Mouse (Mus musculus) heart, postnatal 0 days (tissue): ENCODE data around the gene Zic4. TPM values are rescaled to one million over a fixed set of nuclear protein-coding genes. Genes with fewer than 3 reads are reported as not detected.

ENCODE experiments used
- ATAC-seq: fragments of 200-750 bp; cut with Nextera tagmentation; 2 replicates; pipeline ENCODE4 v1.8.0; 2017; ENCODE audit warnings: low read depth, moderate number of reproducible peaks, moderate library complexity; ENCODE audit not compliant: insufficient read depth
- DNase-seq: peaks from one replicate; pipeline ENCODE4 v3.0.0-alpha.2; 2016; ENCODE audit warnings: low spot score
- H3K27ac ChIP-seq: fragments of 300-500 bp; sonication (generic); 2 replicates; pipeline ENCODE4 v1.5.1; 2014; ENCODE audit warnings: low read depth, mild to moderate bottlenecking
- H3K27me3 ChIP-seq: fragments of 300-500 bp; sonication (generic); 2 replicates; pipeline ENCODE4 v1.6.1; 2014; ENCODE audit warnings: low read length, mixed read lengths; ENCODE audit not compliant: control insufficient read depth, insufficient read depth
- H3K36me3 ChIP-seq: fragments of 300-500 bp; sonication (generic); replicated peaks from 2 replicates; pipeline ENCODE4 v1.6.1; 2014; ENCODE audit warnings: low read length, mixed read lengths; ENCODE audit not compliant: control insufficient read depth, insufficient read depth
- H3K4me1 ChIP-seq: fragments of 300-500 bp; sonication (generic); 2 replicates; pipeline ENCODE4 v1.6.1; 2014; ENCODE audit warnings: antibody characterized with exemption; ENCODE audit not compliant: control insufficient read depth, insufficient read depth
- H3K4me2 ChIP-seq: fragments of 300-500 bp; sonication (generic); 2 replicates; pipeline ENCODE4 v1.6.1; 2014; ENCODE audit warnings: low read depth, mild to moderate bottlenecking, low read length, moderate library complexity
- H3K4me3 ChIP-seq: fragments of 300-500 bp; sonication (generic); 2 replicates; pipeline ENCODE4 v1.5.1; 2014; ENCODE audit warnings: low read depth, low read length
- H3K9ac ChIP-seq: fragments of 300-500 bp; sonication (generic); replicated peaks from 2 replicates; pipeline ENCODE4 v1.6.1; 2014; ENCODE audit warnings: low read depth, low read length, mixed read lengths
- H3K9me3 ChIP-seq: fragments of 300-500 bp; sonication (generic); replicated peaks from 2 replicates; pipeline ENCODE4 v1.6.1; 2016; ENCODE audit warnings: low read length; ENCODE audit not compliant: control insufficient read depth
- CTCF ChIP-seq: IDR thresholded peaks from 2 replicates; pipeline ENCODE4 v1.5.1; 2016; ENCODE audit warnings: antibody characterized with exemption, control low read depth, low read depth
- EP300 ChIP-seq: IDR thresholded peaks from 2 replicates; pipeline ENCODE4 v1.6.1; 2016; ENCODE audit warnings: antibody characterized with exemption, low read depth
- WGBS: fragments of 180-500 bp; shearing (Covaris S2); extraction: QIAGEN DNeasy Blood & Tissue Kit; methylation state at CpG from one replicate; pipeline ENCODE4 v1.1.7; 2014; 5-methylcytosine and 5-hydroxymethylcytosine counted together
- polyA plus RNA-seq: library from polyadenylated mRNA; unstranded; fragments of >200 nt; fragmentation: Nextera tagmentation; extraction: Ambion mirVana; gene quantifications from 2 replicates; pipeline ENCODE4 v1.2.1, GENCODE M21; 2015
- total RNA-seq: library from RNA; depleted of rRNA; stranded (reverse); fragments of >200 nt; gene quantifications from 2 replicates; pipeline ENCODE4 v1.2.3, GENCODE M21; 2014; ENCODE audit warnings: low replicate concordance

Gene Zic4
- total and polyA plus RNA-seq, 2 experiments from 2014 or later = not detected

DNA sequence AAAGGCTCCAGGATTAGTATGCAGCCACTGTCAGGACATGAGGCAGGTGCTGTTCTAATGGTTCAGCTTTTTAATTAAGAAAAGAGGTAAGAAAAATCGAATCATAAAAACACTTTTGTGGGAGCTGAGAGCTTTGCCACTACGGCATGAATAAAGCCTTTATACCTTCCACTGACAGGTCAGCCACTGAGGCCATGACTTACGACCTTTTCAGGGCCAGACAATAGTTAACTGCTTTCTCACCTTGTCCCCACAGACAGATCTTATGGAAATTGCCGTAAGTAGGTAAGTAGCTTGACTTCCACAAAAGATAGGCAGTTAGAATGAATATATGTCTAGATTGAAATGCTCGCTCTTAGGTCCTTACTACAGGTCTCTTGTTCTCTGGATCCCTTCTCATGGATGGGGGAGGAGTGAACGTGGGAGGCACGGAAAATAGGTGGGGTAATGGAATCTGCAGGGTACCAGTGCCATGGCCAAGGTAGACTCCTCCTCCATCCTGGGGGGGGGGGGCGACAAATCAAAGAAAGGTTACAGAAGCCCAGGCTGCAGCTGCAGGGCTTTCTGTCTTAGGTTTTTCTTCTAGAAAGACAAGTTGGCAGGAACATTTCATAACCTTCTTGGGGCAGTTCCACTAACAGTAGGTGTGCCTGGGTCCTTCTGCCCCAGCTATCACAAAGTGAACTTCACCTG, 31.3 kb downstream of the Zic4 start:
- 12% methylated on average over 8 of the region's 8 CpGs for WGBS

DNA sequence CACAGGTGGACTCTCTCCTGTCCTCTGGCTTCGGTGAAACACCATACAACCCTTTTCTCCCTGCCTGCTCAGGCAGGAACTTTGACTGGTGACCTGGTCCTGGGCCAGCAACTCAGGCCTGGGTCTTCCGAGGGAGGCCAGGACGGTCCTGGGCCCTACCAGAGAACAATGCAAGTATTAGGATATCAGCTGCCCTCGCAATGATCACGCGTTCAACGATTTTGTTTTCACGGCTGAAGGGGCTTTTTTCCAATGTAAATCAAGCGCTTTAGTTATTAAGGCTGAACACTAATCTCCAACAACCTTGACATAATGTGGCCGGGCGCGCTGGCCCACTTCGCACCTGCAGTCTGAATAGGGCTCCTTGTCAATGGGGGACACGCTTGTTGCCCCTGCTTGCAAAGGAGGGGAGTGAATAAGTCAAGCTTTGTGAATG, 32.0 kb downstream of the Zic4 start:
- Histone ChIP-seq H3K4me3 (no peak overlapping the region), H3K27me3 (peaks cover 94% of the 10 kb centered on the region), H3K27ac (no peak overlapping the region), H3K4me1 (no peaks in the 10 kb centered on the region), H3K9ac (no peak overlapping the region), H3K36me3 (no peaks in the 10 kb centered on the region), H3K9me3 (no peaks in the 10 kb centered on the region), H3K4me2 (no peak overlapping the region)
- no peak for ATAC-seq
- 4% methylated on average over 14 of the region's 14 CpGs for WGBS
- DNase-seq = no peak
- TF ChIP-seq CTCF (no peak), EP300 (no peak)

More for the DNA sequence above, 31.3 kb downstream of the Zic4 start:
- H3K4me2 ChIP-seq = no peak overlapping the region
- DNase-seq = no peak
- no peak overlapping the region for H3K4me3 ChIP-seq
- H3K4me1 ChIP-seq = no peaks in the 10 kb centered on the region
- no peaks in the 10 kb centered on the region for H3K9me3 ChIP-seq
- no peak overlapping the region for H3K27ac ChIP-seq
- no peak for TF ChIP-seq CTCF
- no peak for TF ChIP-seq EP300
- no peak overlapping the region for H3K9ac ChIP-seq
- H3K27me3 ChIP-seq = peaks cover 95% of the 10 kb centered on the region
- no peak for ATAC-seq
- no peaks in the 10 kb centered on the region for H3K36me3 ChIP-seq

DNA sequence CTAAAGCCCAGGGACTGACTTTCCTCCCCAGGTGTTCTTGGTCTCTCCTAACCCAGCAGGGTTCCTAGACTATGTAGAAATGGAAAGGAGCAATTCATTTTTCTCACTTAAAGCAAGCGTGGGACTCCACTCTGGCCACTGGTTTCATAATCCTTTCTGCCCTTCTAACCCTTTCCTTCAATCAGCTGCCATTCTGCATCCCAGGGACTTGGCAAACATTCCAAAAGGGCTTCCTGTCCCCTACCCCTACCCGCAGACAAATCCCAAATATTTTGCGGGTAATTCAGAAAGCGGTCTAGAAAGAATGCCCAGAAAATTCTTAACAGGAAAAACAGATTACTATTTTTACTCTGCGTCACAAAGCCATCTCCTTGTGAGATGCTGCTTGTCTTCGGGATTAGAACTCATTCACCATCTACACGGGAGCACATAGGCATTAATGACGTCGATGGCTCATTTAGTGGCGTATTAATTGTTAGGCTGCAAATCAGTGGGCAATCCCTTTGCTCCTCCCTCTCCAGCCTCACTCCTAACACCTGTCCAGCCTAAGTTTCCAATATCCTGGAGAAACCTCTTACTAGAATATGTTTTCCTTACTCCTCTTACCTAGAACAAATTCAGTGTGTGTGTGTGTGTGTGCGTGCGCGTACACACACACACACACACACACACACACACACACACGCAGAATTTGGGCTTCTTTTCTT, 33.0 kb downstream of the Zic4 start:
- no peak for TF ChIP-seq EP300
- TF ChIP-seq CTCF = no peak
- peaks cover 94% of the 10 kb centered on the region for H3K27me3 ChIP-seq
- no peak overlapping the region for H3K27ac ChIP-seq
- no peak overlapping the region for H3K4me3 ChIP-seq
- DNase-seq (no peak), ATAC-seq (no peak)
- no peaks in the 10 kb centered on the region for H3K4me1 ChIP-seq
- H3K36me3 ChIP-seq = no peaks in the 10 kb centered on the region
- WGBS = 11% methylated on average over 14 of the region's 14 CpGs
- H3K4me2 ChIP-seq = no peak overlapping the region
- H3K9ac ChIP-seq = no peak overlapping the region
- H3K9me3 ChIP-seq = no peaks in the 10 kb centered on the region

DNA sequence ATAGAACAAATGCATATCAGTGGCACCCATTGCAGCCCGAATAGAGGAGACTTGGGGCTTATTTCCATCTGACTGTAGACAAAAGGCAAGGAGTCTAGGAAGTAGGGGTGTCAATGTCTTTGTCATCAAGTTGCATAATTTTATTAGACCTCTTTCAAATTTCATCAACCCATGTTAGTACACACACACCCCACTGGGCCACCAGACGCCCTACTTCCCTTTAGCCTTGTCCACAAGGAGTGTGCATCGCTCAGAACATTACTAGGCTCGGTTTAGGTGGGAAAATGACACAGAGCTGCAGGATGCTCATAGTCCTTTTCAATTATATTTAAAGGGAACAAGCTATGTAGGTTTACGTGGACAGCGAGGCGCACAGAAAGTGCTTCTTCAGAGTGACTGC, 37.8 kb downstream of the Zic4 start:
- TF ChIP-seq CTCF (no peak), EP300 (no peak)
- Histone ChIP-seq H3K27ac (no peak overlapping the region), H3K4me3 (no peak overlapping the region), H3K36me3 (no peaks in the 10 kb centered on the region), H3K4me2 (no peak overlapping the region), H3K9me3 (no peaks in the 10 kb centered on the region), H3K27me3 (peaks cover 95% of the 10 kb centered on the region), H3K9ac (no peak overlapping the region), H3K4me1 (no peaks in the 10 kb centered on the region)
- no peak for DNase-seq
- no peak for ATAC-seq
- 17% methylated on average over 7 of the region's 7 CpGs for WGBS

DNA sequence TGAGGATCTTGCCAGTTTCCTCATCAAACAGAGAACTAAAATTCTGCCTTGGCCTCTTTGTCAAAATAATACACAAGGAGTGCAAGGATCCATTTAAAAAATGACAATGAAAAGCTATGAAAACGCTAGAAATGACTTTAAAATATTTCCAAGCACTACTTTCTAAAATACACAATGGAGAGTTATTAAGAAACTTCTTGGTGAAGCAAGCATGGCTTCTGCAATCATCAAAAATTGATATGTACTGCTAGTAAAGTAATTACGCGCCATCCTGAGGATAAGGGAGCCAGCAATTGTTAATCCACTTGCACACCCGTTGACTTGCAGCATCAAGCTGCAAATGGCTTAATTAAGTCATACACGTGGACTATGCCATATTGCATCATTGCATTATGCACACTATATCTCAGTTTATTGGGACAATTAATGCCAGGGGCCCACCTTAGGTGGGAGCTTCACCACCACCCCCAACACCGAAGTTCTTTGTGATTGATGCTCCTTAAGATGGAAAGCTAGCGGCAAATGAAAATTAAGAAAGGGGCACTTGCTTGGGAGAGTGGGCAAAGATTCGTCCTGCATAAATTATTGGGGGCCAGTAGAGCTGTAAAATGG, 38.4 kb downstream of the Zic4 start:
- peaks cover 95% of the 10 kb centered on the region for H3K27me3 ChIP-seq
- no peak overlapping the region for H3K4me3 ChIP-seq
- TF ChIP-seq CTCF = no peak
- TF ChIP-seq EP300 = no peak
- H3K36me3 ChIP-seq = no peaks in the 10 kb centered on the region
- no peak for ATAC-seq
- DNase-seq = no peak
- no peaks in the 10 kb centered on the region for H3K9me3 ChIP-seq
- no peak overlapping the region for H3K9ac ChIP-seq
- no peak overlapping the region for H3K4me2 ChIP-seq
- no peaks in the 10 kb centered on the region for H3K4me1 ChIP-seq
- no peak overlapping the region for H3K27ac ChIP-seq
- WGBS = 11% methylated on average over 8 of the region's 8 CpGs
